Mouse (Mus musculus): Measurements from ENCODE around the gene Triap1. TPM values are rescaled to one million over a fixed set of nuclear protein-coding genes. Genes with fewer than 3 reads are reported as not detected.
"Not testable (repeated sequence)": the region's sequence is repeated elsewhere in the genome, so short reads cannot be mapped to it uniquely, and the experiment has no call there.

The Triap1 gene
- total RNA-seq, 2 experiments from 2014 or later, result 22.8 to 27.6 TPM

- DNase-seq, result no peak
- intact Hi-C loops (cut with DNase I), result no loop called here
Measured at GRCm38 (mm10) chr5:115374204-115374820, 33.3 kb downstream of the Triap1 start.

GRCm38 (mm10) chr5:115375436-115375835 lies 34.4 kb downstream of the Triap1 start:
- no peak for DNase-seq
- intact Hi-C loops (cut with DNase I), result no loop called here

GRCm38 (mm10) chr5:115378882-115379281 lies 37.9 kb downstream of the Triap1 start:
- DNase-seq; intact Hi-C loops (cut with DNase I): not testable (repeated sequence)

- no peak for DNase-seq
- intact Hi-C loops (cut with DNase I), result no loop called here
Measured at GRCm38 (mm10) chr5:115391935-115392334, 50.9 kb downstream of the Triap1 start.

GRCm38 (mm10) chr5:115392969-115393368 lies 51.9 kb downstream of the Triap1 start:
- DNase-seq, result no peak
- intact Hi-C loops (cut with DNase I), result no loop called here

Other genes starting within 250 kb of the Triap1 start
- gene Gm10401, start 242.9 kb upstream of the Triap1 start, total RNA-seq (2021), result not detected
- gene Acads, start 221.9 kb upstream of the Triap1 start, total RNA-seq (2021), result 100 to 1,000 TPM; 203 to 239 TPM
- 10 to 100 TPM; 17.7 to 21.3 TPM for gene Unc119b, start 206.2 kb upstream of the Triap1 start, total RNA-seq (2021)
- 10 to 100 TPM; 73.4 to 93.0 TPM for gene Mlec, start 183.0 kb upstream of the Triap1 start, total RNA-seq (2021)
- gene Cabp1, start 146.8 kb upstream of the Triap1 start, total RNA-seq (2021), result 1 to 10 TPM; 1.8 to 3.2 TPM
- gene Pop5, start 105.4 kb upstream of the Triap1 start, total RNA-seq (2021), result 10 to 100 TPM; 31.5 to 35.5 TPM
- 100 to 1,000 TPM; 378 to 424 TPM for gene Rnf10, start 68.3 kb upstream of the Triap1 start, total RNA-seq (2021)
- gene Coq5, start 61.6 kb upstream of the Triap1 start, total RNA-seq (2021), result 100 to 1,000 TPM; 137 to 167 TPM
- gene Dynll1, start 40.2 kb upstream of the Triap1 start, total RNA-seq (2021), result 10 to 100 TPM; 71.9 to 88.5 TPM
- gene Srsf9, start 14.0 kb upstream of the Triap1 start, total RNA-seq (2021), result 10 to 100 TPM; 16.0 to 18.1 TPM
- gene Gatc, start within 50 bp of the Triap1 start, total RNA-seq (2021), result 10 to 100 TPM; 17.6 to 18.6 TPM
- 100 to 1,000 TPM; 253 to 261 TPM for gene Cox6a1, start 7.8 kb downstream of the Triap1 start, total RNA-seq (2021)
- gene Msi1, start 88.4 kb downstream of the Triap1 start, total RNA-seq (2021), result 1 to 10 TPM in 1 of 2 experiments, under 1 TPM in 1; 0.92 to 1.2 TPM
- gene Pla2g1b, start 125.0 kb downstream of the Triap1 start, total RNA-seq (2021), result not detected
- gene Sirt4, start 143.5 kb downstream of the Triap1 start, total RNA-seq (2021), result 10 to 100 TPM; 17.9 to 18.1 TPM
- gene Pxn, start 165.5 kb downstream of the Triap1 start, total RNA-seq (2021), result 10 to 100 TPM; 36.2 to 37.9 TPM
- gene Rplp0, start 218.2 kb downstream of the Triap1 start, total RNA-seq (2021), result 100 to 1,000 TPM; 650 to 668 TPM
- 10 to 100 TPM; 43.1 to 49.5 TPM for gene Gcn1l1, start 224.0 kb downstream of the Triap1 start, total RNA-seq (2021)